ENCODE assay signal across 18 mouse cellular contexts in genomic region chr19:44631356-44632007, GRCm38 (mm10).
A peak's percentile ranks its signal among the peaks of the same experiment; 100 is the strongest.
DNase-seq lines count a peak whose midpoint lies in the region; ATAC-seq and TF ChIP-seq lines count a peak whose summit lies in the region.
"Had no signal": no experiment of that assay in that cellular context is flagged by ENCODE, and none has a peak within 500 bp of the region (broad histone marks: within the 10 kb centered on the region; RNA-seq: fewer than 3 reads in every experiment).

No protein-coding gene starts in this region.

- peaks cover 67% of the 10 kb centered on the region for H3K27me3 ChIP-seq in limb, embryonic 12.5 days
- peaks cover 46% of the 10 kb centered on the region; the same call in 1 of the 2 replicates for H3K27me3 ChIP-seq in limb, embryonic 10.5 days (ENCODE audit: low read depth, poor library complexity, severe bottlenecking)
- H3K27me3 ChIP-seq in kidney, postnatal 0 days (ENCODE audit: insufficient read depth, low read length), result no peaks in the 10 kb centered on the region
- peaks cover 3% of the 10 kb centered on the region; the same call in 1 of the 2 replicates for H3K27me3 ChIP-seq in neural tube, embryonic 13.5 days
- H3K27me3 ChIP-seq in forebrain, embryonic 11.5 days (ENCODE audit: control insufficient read depth, insufficient read depth, low read length), result no peaks in the 10 kb centered on the region

- WGBS in limb, embryonic 12.5 days, result 42% methylated on average over 19 of the region's 19 CpGs
- WGBS in limb, embryonic 10.5 days, result 67% methylated on average over 19 of the region's 19 CpGs
- WGBS in kidney, postnatal 0 days, result 21% methylated on average over 19 of the region's 19 CpGs
- 52% methylated on average over 19 of the region's 19 CpGs for WGBS in neural tube, embryonic 13.5 days
- WGBS in forebrain, embryonic 11.5 days, result 81% methylated on average over 19 of the region's 19 CpGs

- H3K4me3 ChIP-seq in limb, embryonic 12.5 days (replicated peaks), result no peak overlapping the region
- H3K4me3 ChIP-seq in limb, embryonic 10.5 days, result no peak overlapping the region
- no peak overlapping the region for H3K4me3 ChIP-seq in kidney, postnatal 0 days (replicated peaks; ENCODE audit: low read depth, low read length)
- H3K4me3 ChIP-seq in neural tube, embryonic 13.5 days, result no peak overlapping the region
- H3K4me3 ChIP-seq in forebrain, embryonic 11.5 days (ENCODE audit: low read depth, low read length), result no peak overlapping the region
- H3K4me3 ChIP-seq: heart, embryonic 15.5 days; liver, embryonic 15.5 days had no signal

- H3K27ac ChIP-seq in limb, embryonic 12.5 days, result no peak overlapping the region
- H3K27ac ChIP-seq in limb, embryonic 10.5 days, result no peak overlapping the region
- H3K27ac ChIP-seq in kidney, postnatal 0 days, result peak overlapping the region; percentile 50; the same call in 1 of the 2 replicates
- H3K27ac ChIP-seq in neural tube, embryonic 13.5 days (replicated peaks), result peak overlapping the region; percentile 77
- H3K27ac ChIP-seq in forebrain, embryonic 11.5 days (ENCODE audit: low read depth, low read length), result no peak overlapping the region
- H3K27ac ChIP-seq: heart, embryonic 15.5 days; liver, embryonic 15.5 days; stomach, postnatal 0 days had no signal

- no peaks in the 10 kb centered on the region for H3K36me3 ChIP-seq in limb, embryonic 12.5 days
- H3K36me3 ChIP-seq in limb, embryonic 10.5 days, result no peaks in the 10 kb centered on the region
- H3K36me3 ChIP-seq in kidney, postnatal 0 days (ENCODE audit: insufficient read depth, low read length), result no peaks in the 10 kb centered on the region
- H3K36me3 ChIP-seq in neural tube, embryonic 13.5 days, result no peaks in the 10 kb centered on the region
- no peaks in the 10 kb centered on the region for H3K36me3 ChIP-seq in forebrain, embryonic 11.5 days (ENCODE audit: control insufficient read depth, insufficient read depth, low read length)
- H3K36me3 ChIP-seq: heart, embryonic 15.5 days; liver, embryonic 15.5 days had no signal

- no peak; the same call in 1 of the 2 replicates for ATAC-seq in limb, embryonic 12.5 days (ENCODE audit: insufficient number of reproducible peaks, insufficient read depth, low FRiP score, low TSS enrichment, low read depth)
- peak; percentile 69 for ATAC-seq in kidney, postnatal 0 days (replicated peaks; ENCODE audit: low FRiP score, low read depth)
- ATAC-seq in neural tube, embryonic 13.5 days (ENCODE audit: low read depth), result no peak; the same call in 1 of the 2 replicates
- ATAC-seq in forebrain, embryonic 11.5 days (replicated peaks; ENCODE audit: low FRiP score), result no peak
- ATAC-seq: forebrain, postnatal 0 days had no signal

- no peaks in the 10 kb centered on the region for H3K9me3 ChIP-seq in limb, embryonic 12.5 days
- no peaks in the 10 kb centered on the region for H3K9me3 ChIP-seq in limb, embryonic 10.5 days (replicated peaks)
- no peaks in the 10 kb centered on the region for H3K9me3 ChIP-seq in kidney, postnatal 0 days (replicated peaks; ENCODE audit: low read length)
- H3K9me3 ChIP-seq in neural tube, embryonic 13.5 days, result no peaks in the 10 kb centered on the region
- no peaks in the 10 kb centered on the region for H3K9me3 ChIP-seq in forebrain, embryonic 11.5 days (ENCODE audit: control insufficient read depth, low read length)
- H3K9me3 ChIP-seq: heart, embryonic 15.5 days; liver, embryonic 15.5 days had no signal

- no peak for TF ChIP-seq CTCF in kidney, postnatal 0 days (IDR thresholded peaks at IDR 0.05; ENCODE audit: low read depth)

- DNase-seq in limb, embryonic 10.5 days (ENCODE audit: low spot score), result no peak
- peak; percentile 29 for DNase-seq in kidney, adult 18-20 months
- peak; percentile 66 for DNase-seq in kidney, postnatal 0 days (ENCODE audit: low spot score)
- no peak for DNase-seq in forebrain, embryonic 11.5 days (ENCODE audit: low spot score)
- no peak for DNase-seq in right cerebral cortex, postnatal 4 days
- DNase-seq in adrenal gland, postnatal 10 days, result no peak
- DNase-seq: adrenal gland, adult 2 months; cerebellum, adult 9-11 months; forebrain, postnatal 0 days; gastrocnemius, postnatal 36 days; retina, postnatal 1 day; thymus, postnatal 14 days had no signal

- peaks cover 21% of the 10 kb centered on the region for H3K4me1 ChIP-seq in limb, embryonic 12.5 days (replicated peaks)
- peaks cover 23% of the 10 kb centered on the region for H3K4me1 ChIP-seq in limb, embryonic 10.5 days
- 0 out of 2 replicates have a peak, but pooled peaks cover 3% of the 10 kb centered on the region for H3K4me1 ChIP-seq in kidney, postnatal 0 days (replicated peaks; ENCODE audit: insufficient read depth, low read length)
- peaks cover 42% of the 10 kb centered on the region for H3K4me1 ChIP-seq in neural tube, embryonic 13.5 days (replicated peaks)
- H3K4me1 ChIP-seq in forebrain, embryonic 11.5 days (replicated peaks; ENCODE audit: control insufficient read depth, insufficient read depth, low read length), result no peaks in the 10 kb centered on the region
- H3K4me1 ChIP-seq: heart, embryonic 15.5 days; liver, embryonic 15.5 days had no signal

- H3K4me2 ChIP-seq in limb, embryonic 12.5 days, result peak overlapping the region; percentile 16; the same call in 1 of the 2 replicates
- H3K4me2 ChIP-seq in kidney, postnatal 0 days (ENCODE audit: low read length), result peak overlapping the region; percentile 37; the same call in 1 of the 2 replicates
- H3K4me2 ChIP-seq in neural tube, embryonic 13.5 days, result no peak overlapping the region
- H3K4me2 ChIP-seq in forebrain, embryonic 11.5 days (ENCODE audit: low read depth, low read length, severe bottlenecking), result no peak overlapping the region
- H3K4me2 ChIP-seq: heart, embryonic 15.5 days; liver, embryonic 15.5 days; midbrain, embryonic 11.5 days had no signal

- H3K9ac ChIP-seq in limb, embryonic 12.5 days (replicated peaks), result no peak overlapping the region
- H3K9ac ChIP-seq in kidney, postnatal 0 days (ENCODE audit: low read depth, low read length), result no peak overlapping the region
- H3K9ac ChIP-seq in neural tube, embryonic 13.5 days, result no peak overlapping the region
- no peak overlapping the region for H3K9ac ChIP-seq in forebrain, embryonic 11.5 days (ENCODE audit: low read length)
- H3K9ac ChIP-seq: forebrain, postnatal 0 days; heart, embryonic 15.5 days; liver, embryonic 15.5 days had no signal

Comparison
In these comparisons a context has a peak if more than half of its experiments do, and no peak if none do; other contexts are left out.
1. H3K27ac ChIP-seq: peak in kidney, postnatal 0 days (single experiment) and neural tube, embryonic 13.5 days (single experiment); none in limb, embryonic 12.5 days (single experiment), limb, embryonic 10.5 days (single experiment) and forebrain, embryonic 11.5 days (single experiment).
2. H3K4me2 ChIP-seq: peak in limb, embryonic 12.5 days (single experiment) and kidney, postnatal 0 days (single experiment); none in neural tube, embryonic 13.5 days (single experiment) and forebrain, embryonic 11.5 days (single experiment).
3. DNase-seq: peak in kidney, adult 18-20 months (single experiment) and kidney, postnatal 0 days (single experiment); none in limb, embryonic 10.5 days (single experiment), forebrain, embryonic 11.5 days (single experiment), right cerebral cortex, postnatal 4 days (single experiment) and adrenal gland, postnatal 10 days (single experiment).